Mouse (Mus musculus) kidney, adult 2 months (tissue): Measurements from ENCODE around the gene Nat8f4. TPM values are rescaled to one million over a fixed set of nuclear protein-coding genes. Genes with fewer than 3 reads are reported as not detected.
"Not testable (repeated sequence)": the region's sequence is repeated elsewhere in the genome, so short reads cannot be mapped to it uniquely, and the experiment has no call there.

Source experiments
- DNase-seq: peaks from one replicate; pipeline ENCODE4 v3.0.0; 2021
- H3K27ac ChIP-seq: fragments of 200-500 bp; 2 replicates; pipeline ENCODE4 v1.5.1; 2012; ENCODE audit warnings: low read depth, low read length, control low read depth, inconsistent platforms; ENCODE audit not compliant: insufficient read depth
- H3K27me3 ChIP-seq: fragments of 200-500 bp; replicated peaks from 2 replicates; pipeline ENCODE4 v1.6.1; 2012; ENCODE audit warnings: mild to moderate bottlenecking, moderate library complexity, low read length, inconsistent platforms; ENCODE audit not compliant: control insufficient read depth, insufficient read depth
- H3K36me3 ChIP-seq: fragments of 200-500 bp; 2 replicates; pipeline ENCODE4 v1.6.1; 2012; ENCODE audit warnings: mild to moderate bottlenecking, moderate library complexity, low read length, inconsistent platforms; ENCODE audit not compliant: control insufficient read depth, insufficient read depth
- H3K4me1 ChIP-seq: fragments of 200-500 bp; 2 replicates; pipeline ENCODE4 v1.6.1; 2011; ENCODE audit warnings: low read length; ENCODE audit not compliant: control insufficient read depth, insufficient read depth
- H3K4me3 ChIP-seq: fragments of 200-500 bp; 2 replicates; pipeline ENCODE4 v1.5.1; 2011; ENCODE audit warnings: mild to moderate bottlenecking, low read depth, low read length, control low read depth; ENCODE audit not compliant: insufficient read depth
- CTCF ChIP-seq: fragments of 200-500 bp; conservative IDR thresholded peaks from 2 replicates; pipeline ENCODE4 v1.5.1; 2011; ENCODE audit warnings: low read depth, mild to moderate bottlenecking, control low read depth, low read length, moderate library complexity, mixed read lengths; ENCODE audit not compliant: insufficient read depth, insufficient read length
- POLR2A ChIP-seq: fragments of 200-500 bp; IDR thresholded peaks from one replicate; pipeline ENCODE4 v1.6.1; 2011; ENCODE audit warnings: low read depth, low read length, control low read depth
- WGBS: fragments of 180-500 bp; shearing (Covaris S2); methylation state at CpG from one replicate; pipeline ENCODE4 v1.1.7; 2018; 5-methylcytosine and 5-hydroxymethylcytosine counted together
- polyA plus RNA-seq: library from polyadenylated mRNA; depleted of rRNA; stranded (reverse); fragments of >200 nt; gene quantifications from 2 replicates; pipeline ENCODE4 v1.2.3, GENCODE M21; 2012

Nat8f4 gene
- polyA plus RNA-seq, 1 experiment = 5.2 TPM

- DNase-seq = peak; percentile 96
- under 1% methylated on average over 61 of the region's 61 CpGs for WGBS
- peaks cover 17% of the 10 kb centered on the region; the same call in 1 of the 2 replicates for H3K4me1 ChIP-seq
- H3K4me3 ChIP-seq = peak within 1 kb of the TSS; percentile 55
- TF ChIP-seq CTCF (peak; percentile 37; the same call in 1 of the 2 replicates), POLR2A (peak; percentile 50)
- H3K27ac ChIP-seq = peak within 1 kb of the TSS; percentile 92
- not testable (repeated sequence) for H3K27me3 ChIP-seq, H3K36me3 ChIP-seq
Measured at GRCm38 (mm10) chr6:85915539-85916513, 11.1 kb upstream of the Nat8f4 start, which contains the start of gene Nat8f1. Nat8f1 (minus strand) TSS chr6:85915687.

- Histone ChIP-seq H3K4me3 (peak overlapping the region; percentile 55), H3K4me1 (peaks cover 11% of the 10 kb centered on the region; the same call in 1 of the 2 replicates), H3K27ac (peak overlapping the region; percentile 92), H3K27me3 (no peaks in the 10 kb centered on the region), H3K36me3 (peaks cover 3% of the 10 kb centered on the region; the same call in 1 of the 2 replicates)
- TF ChIP-seq CTCF (no peak), POLR2A (no peak)
- 2% methylated on average over 11 of the region's 11 CpGs for WGBS
- DNase-seq = no peak
Measured at GRCm38 (mm10) chr6:85915141-85915538, 10.5 kb upstream of the Nat8f4 start.

GRCm38 (mm10) chr6:85911587-85911986, 6.9 kb upstream of the Nat8f4 start, which contains the start of gene Tprkb:
Tprkb (plus strand) TSS chr6:85911865.
- H3K4me3 ChIP-seq = no peak within 1 kb of the TSS; the same call in 1 of the 2 replicates
- peak within 1 kb of the TSS; percentile 35 for H3K27ac ChIP-seq
- no peak for TF ChIP-seq CTCF
- no peak for TF ChIP-seq POLR2A
- H3K27me3 ChIP-seq = no peaks in the 10 kb centered on the region
- peaks cover 14% of the 10 kb centered on the region; the same call in 1 of the 2 replicates for H3K4me1 ChIP-seq
- H3K36me3 ChIP-seq = peaks cover 3% of the 10 kb centered on the region; the same call in 1 of the 2 replicates
- WGBS = 51% methylated on average over 3 of the region's 3 CpGs
- peak; percentile 63 for DNase-seq

DNA sequence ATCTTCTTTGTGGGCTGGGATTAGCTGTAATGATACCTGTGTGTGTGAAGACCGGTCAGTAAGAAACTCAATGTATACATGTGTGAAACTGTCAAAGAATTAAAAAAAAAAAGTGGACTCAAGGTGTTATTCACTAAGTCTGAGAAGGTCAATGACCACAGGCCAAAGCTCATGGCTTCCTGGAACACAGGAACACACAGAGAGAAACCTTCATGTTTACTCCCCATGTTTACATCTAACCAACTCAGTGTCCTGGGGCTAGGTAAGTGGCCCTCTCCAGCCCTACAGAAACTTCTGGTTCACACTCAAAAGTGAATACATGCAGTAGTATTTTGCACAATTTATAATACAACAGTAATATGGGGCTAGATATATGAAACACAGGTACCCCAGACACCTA, 5.0 kb upstream of the Nat8f4 start:
- DNase-seq = no peak
- TF ChIP-seq CTCF (no peak), POLR2A (no peak)
- WGBS = 85% methylated on average over 1 of the region's 1 CpGs
- Histone ChIP-seq H3K27me3 (no peaks in the 10 kb centered on the region), H3K4me3 (no peak overlapping the region), H3K4me1 (peaks cover 14% of the 10 kb centered on the region; the same call in 1 of the 2 replicates), H3K27ac (no peak overlapping the region), H3K36me3 (peaks cover 3% of the 10 kb centered on the region; the same call in 1 of the 2 replicates)

- peak overlapping the region; percentile 66; the same call in 1 of the 2 replicates for H3K27ac ChIP-seq
- DNase-seq = peak; percentile 86
- no peak overlapping the region for H3K4me3 ChIP-seq
- 39% methylated on average over 3 of the region's 3 CpGs for WGBS
- H3K27me3 ChIP-seq = no peaks in the 10 kb centered on the region
- peaks cover 18% of the 10 kb centered on the region; the same call in 1 of the 2 replicates for H3K4me1 ChIP-seq
- H3K36me3 ChIP-seq = peaks cover 3% of the 10 kb centered on the region; the same call in 1 of the 2 replicates
- TF ChIP-seq CTCF (no peak), POLR2A (no peak)
Measured at GRCm38 (mm10) chr6:85908341-85908740, 3.7 kb upstream of the Nat8f4 start.

GRCm38 (mm10) chr6:85906911-85907351, 2.2 kb upstream of the Nat8f4 start:
- 59% methylated on average over 2 of the region's 2 CpGs for WGBS
- H3K4me1 ChIP-seq = peaks cover 20% of the 10 kb centered on the region; the same call in 1 of the 2 replicates
- not testable (repeated sequence) for H3K27ac ChIP-seq, H3K4me3 ChIP-seq, H3K36me3 ChIP-seq, H3K27me3 ChIP-seq
- DNase-seq = peak; percentile 66

GRCm38 (mm10) chr6:85902303-85902702, 2.4 kb downstream of the Nat8f4 start:
- 85% methylated on average over 2 of the region's 2 CpGs for WGBS
- TF ChIP-seq CTCF = no peak
- no peaks in the 10 kb centered on the region for H3K27me3 ChIP-seq
- no peak overlapping the region for H3K4me3 ChIP-seq
- no peak for DNase-seq
- H3K27ac ChIP-seq = no peak overlapping the region
- H3K36me3 ChIP-seq = no peaks in the 10 kb centered on the region
- 0 out of 2 replicates have a peak, but pooled peaks cover 6% of the 10 kb centered on the region for H3K4me1 ChIP-seq

DNA sequence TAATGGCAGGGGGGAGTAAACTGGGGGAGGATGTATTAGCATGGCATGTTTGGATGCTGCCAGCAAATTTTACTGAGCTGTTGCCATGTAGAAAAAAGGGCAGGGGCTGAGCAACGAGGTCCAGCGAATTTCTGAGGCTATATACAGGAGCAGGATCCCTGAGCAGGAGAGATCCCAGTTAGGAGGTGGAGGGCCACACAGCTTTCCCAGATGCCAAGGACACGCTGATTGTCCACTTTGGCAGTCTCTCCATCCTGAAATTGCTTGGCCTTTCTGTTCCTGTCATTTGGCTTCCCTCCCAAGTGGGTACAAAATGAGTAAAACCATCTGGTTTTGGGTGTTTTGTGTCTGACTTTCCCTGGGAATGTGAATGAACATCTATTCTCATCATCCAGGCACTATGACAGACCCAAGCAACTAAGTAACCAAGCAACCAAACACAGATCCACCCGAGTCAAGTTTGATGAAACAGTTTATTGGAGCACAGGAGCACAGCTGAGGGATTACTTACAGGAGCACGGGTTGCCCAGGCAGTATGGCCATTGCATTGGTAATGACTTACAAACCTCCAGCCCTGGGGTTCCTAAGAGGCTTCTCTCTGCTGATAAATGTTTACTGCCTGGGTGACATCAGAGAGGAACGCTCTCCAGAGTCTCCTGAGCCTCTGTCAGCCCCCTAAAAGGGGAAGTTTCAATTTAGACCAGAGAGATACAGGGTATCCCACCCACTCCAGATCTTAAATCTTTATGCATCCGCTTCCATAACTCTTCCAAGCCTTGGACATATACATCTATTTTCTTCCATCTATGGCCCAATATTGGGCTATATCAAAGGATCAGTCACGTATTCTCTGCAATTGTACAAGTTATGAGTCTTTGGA, 5.8 kb downstream of the Nat8f4 start:
- WGBS = 82% methylated on average over 7 of the region's 8 CpGs
- H3K4me1 ChIP-seq, DNase-seq, H3K27ac ChIP-seq, H3K4me3 ChIP-seq, H3K36me3 ChIP-seq, H3K27me3 ChIP-seq: not testable (repeated sequence)
